Mouse (Mus musculus) left cerebral cortex, postnatal 4 days (tissue): ENCODE results near the gene Adora2b. TPM values are rescaled to one million over a fixed set of nuclear protein-coding genes. Genes with fewer than 3 reads are reported as not detected.
A peak's percentile ranks its signal among the peaks of the same experiment; 100 is the strongest.

ENCODE experiments used
- DNase-seq: peaks from one replicate; pipeline ENCODE4 v3.0.0-alpha.2; 2022
- intact Hi-C: fragments of 180-260 bp; cut with DNase I; formaldehyde crosslinking; loops from one replicate; pipeline ENCODE4 v1.15.1; 2025
- total RNA-seq, 2 experiments: library from RNA; stranded (reverse); gene quantifications; 2 replicates each; pipeline ENCODE4 v1.2.3; 2021

Adora2b gene
- 1 to 10 TPM; 4.0 to 4.4 TPM for total RNA-seq

- intact Hi-C loops: no loop called here
- DNase-seq: peak; percentile 66
These were observed at the start of gene Adora2b for GRCm38 (mm10) chr11:62248401-62249244. Adora2b (plus strand) TSS chr11:62248984.

DNA sequence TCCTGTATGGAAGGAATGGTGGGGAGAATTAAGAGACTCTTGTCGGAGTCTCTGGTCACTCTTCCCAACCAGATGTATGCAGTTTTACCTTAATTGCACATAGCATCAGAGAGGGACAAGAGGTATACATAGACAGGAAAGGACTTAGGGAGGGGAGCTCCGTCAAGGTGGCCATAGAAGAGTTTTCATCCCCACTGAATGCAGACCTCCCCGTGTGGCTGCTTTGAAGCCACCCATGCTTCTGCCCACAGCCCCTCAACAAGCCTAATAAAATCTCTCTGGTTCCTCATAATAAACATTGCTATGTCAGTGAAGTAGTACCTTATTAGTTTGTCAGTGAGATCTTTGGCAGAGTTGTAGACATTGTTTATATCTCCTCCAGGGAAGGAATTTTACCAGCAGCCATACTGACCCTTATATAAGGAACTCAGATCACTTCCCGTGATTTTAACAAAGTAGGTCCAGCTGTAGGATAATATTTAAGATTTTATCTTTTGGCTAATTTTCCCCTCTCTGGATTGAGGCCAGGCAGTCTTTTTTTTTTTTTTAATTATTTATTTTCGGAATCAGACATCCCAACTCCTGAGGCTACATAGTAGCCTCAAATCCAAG lies 47.8 kb upstream of the Adora2b start:
- intact Hi-C loops: no loop called here
- DNase-seq: no peak

DNA sequence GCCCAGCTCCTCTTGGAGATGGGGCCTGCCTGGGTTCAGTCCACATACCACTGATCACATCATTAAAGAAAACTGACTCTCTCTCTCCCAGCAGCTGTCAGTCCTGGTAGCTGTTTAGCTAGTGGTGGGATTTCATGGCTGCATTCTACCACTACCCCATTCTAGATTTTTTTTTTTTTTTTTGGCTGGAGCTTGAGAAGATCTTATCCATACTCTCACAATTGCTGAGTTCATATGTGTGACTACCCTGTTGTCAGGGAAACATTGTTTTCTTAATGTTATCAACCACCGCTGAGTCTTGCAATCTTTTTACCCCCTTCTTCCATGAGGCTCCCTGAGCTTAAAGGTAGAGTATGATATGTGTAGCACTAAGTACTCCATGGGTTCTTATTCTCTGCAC lies 46.1 kb upstream of the Adora2b start:
- intact Hi-C loops: no loop called here
- DNase-seq: no peak

- no peak for DNase-seq
- intact Hi-C loops: no loop called here
These were observed 39.7 kb upstream of the Adora2b start for GRCm38 (mm10) chr11:62209111-62209510.

GRCm38 (mm10) chr11:62209891-62210290 lies 38.9 kb upstream of the Adora2b start:
- intact Hi-C loops: no loop called here
- DNase-seq: no peak

GRCm38 (mm10) chr11:62213384-62213989 lies 35.3 kb upstream of the Adora2b start:
- no peak for DNase-seq
- intact Hi-C loops: no loop called here

- intact Hi-C loops: no loop called here
- DNase-seq: no peak
These were observed 33.7 kb upstream of the Adora2b start for GRCm38 (mm10) chr11:62215107-62215506.

DNA sequence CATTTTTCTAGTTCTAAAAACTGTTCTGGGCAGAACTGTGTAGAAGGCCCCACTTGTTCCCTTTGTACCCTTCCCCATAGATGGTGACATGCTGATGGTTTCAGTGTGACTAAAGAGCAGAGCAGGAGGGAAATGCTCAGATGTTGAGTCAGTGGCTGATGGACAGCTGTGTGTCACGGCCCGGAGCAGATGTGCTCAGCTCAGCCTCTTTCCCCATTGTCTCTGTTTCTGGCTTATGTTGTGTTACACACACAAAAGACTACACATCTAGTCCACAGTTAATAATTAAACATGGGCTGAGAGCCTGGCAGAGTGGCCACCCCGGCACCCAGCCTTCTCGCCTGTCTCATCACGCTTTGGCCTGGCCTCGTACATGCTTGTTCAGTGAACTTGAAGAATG lies 31.0 kb upstream of the Adora2b start:
- intact Hi-C loops: no loop called here

GRCm38 (mm10) chr11:62220756-62221510 lies 27.9 kb upstream of the Adora2b start:
- intact Hi-C loops: no loop called here
- no peak for DNase-seq

More for the DNA sequence above, 31.0 kb upstream of the Adora2b start:
- DNase-seq: no peak

GRCm38 (mm10) chr11:62223416-62223815 lies 25.4 kb upstream of the Adora2b start:
- DNase-seq: no peak
- intact Hi-C loops: no loop called here

DNA sequence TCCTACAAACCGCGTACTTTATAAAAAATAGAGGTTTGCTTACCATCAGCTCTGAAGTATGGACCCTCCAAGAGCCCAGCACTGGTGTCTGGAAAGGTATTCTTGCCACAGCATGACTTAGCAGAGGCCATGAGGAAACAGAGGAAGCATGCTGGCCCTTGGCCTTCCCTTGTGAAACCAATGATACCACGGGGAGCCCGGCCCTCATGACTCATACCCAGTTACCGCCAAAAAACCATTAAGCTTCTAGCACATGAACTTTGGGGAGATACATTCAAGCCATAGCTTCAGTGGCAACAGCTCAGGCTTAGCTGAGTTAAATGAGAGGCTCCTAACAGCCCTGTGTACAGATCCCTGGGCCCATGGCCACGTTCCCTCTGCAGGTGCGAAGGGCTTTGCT lies 24.8 kb upstream of the Adora2b start:
- intact Hi-C loops: no loop called here
- no peak for DNase-seq

GRCm38 (mm10) chr11:62224797-62225196 lies 24.0 kb upstream of the Adora2b start:
- intact Hi-C loops: no loop called here
- DNase-seq: no peak

- DNase-seq: no peak
- intact Hi-C loops: no loop called here
These were observed 8.0 kb upstream of the Adora2b start for GRCm38 (mm10) chr11:62240631-62241261.

DNA sequence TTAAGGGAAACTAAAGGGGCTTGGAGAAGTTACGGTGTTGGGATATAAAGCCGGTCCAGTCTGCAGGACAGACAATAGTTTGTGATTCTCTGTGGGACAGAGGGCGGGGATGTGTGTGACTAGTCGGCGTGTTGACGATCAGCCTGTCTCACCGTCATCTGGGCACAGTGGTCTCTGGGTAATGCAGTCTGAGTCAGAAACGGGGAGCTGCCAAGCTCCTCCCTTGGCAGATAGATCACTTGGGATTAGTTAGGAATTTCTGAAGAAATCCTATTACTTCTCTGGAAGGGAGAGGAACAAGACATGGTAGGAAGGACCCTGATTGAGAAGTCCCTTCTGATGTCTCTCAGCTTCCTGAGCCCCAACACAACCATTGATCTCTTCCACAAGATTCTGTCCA lies 4.9 kb upstream of the Adora2b start:
- intact Hi-C loops: no loop called here
- no peak for DNase-seq

GRCm38 (mm10) chr11:62244471-62244870 lies 4.3 kb upstream of the Adora2b start:
- intact Hi-C loops: no loop called here
- DNase-seq: no peak

DNA sequence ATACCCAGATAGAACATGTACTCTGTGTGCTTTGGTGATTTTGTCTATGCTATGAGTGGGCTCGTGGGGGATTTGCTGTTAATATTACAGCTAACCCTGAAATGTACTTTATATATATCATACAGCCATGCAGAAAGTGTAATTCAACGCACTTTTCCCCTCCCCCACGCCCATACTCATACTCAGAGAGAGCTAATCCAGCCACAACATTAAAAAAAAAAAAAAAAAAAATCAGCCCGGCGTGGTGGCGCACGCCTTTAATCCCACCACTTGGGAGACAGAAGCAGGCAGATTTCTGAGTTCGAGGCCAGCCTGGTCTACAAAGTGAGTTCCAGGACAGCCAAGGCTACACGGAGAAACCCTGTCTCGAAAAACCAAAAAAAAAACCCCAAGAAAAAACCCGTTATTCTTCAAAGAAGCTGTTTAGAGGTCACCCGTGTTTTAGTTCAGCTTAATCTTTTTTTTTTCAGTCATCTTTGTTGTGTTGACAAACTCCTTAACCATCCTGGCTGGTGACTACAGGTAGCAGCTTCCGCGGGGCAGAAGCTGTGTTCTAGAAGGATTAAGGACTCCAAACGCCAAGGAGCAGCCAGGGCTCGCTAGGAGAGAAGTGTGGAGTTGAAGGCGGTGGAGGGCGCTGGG lies 904 bp upstream of the Adora2b start:
- DNase-seq: no peak
- intact Hi-C loops: no loop called here

DNA sequence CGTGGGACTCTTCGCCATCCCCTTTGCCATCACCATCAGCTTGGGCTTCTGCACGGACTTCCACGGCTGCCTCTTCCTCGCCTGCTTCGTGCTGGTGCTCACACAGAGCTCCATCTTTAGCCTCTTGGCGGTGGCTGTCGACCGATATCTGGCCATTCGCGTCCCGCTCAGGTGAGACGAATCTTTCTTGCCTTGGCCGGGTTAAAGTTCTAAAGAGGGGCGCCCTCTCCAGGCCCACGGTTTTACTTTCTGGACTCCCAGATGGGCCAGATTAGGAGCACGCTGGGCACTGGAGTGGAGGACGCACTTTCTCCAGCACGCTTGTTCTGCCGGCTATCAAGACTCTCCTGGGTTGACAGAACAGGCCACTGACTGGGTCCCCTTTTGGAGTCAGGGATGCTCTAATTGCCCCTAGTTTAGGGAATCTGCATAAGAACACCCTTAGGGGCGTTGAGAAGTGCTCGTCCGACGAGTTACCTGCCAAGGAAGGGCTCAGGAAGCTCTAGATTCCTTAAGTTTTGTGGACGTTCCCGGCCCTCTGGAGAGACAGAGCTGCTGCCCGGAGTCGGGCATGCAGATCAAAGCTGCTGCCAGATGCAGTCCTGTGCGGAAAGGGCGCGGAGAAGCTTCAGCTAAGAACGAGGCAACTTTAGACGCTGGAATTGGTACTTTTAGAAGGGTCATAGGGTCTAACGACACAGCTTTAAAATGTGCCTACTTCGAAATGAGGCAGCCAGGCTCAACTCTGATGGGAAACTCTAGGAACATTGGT lies 668 bp downstream of the Adora2b start:
- intact Hi-C loops: no loop called here
- DNase-seq: no peak

- no peak for DNase-seq
- intact Hi-C loops: no loop called here
These were observed 2.3 kb downstream of the Adora2b start for GRCm38 (mm10) chr11:62251047-62251446.

GRCm38 (mm10) chr11:62253380-62253779 lies 4.6 kb downstream of the Adora2b start:
- no peak for DNase-seq
- intact Hi-C loops: no loop called here
